Mouse (Mus musculus): ENCODE results near the gene Tor3a. TPM values are rescaled to one million over a fixed set of nuclear protein-coding genes. Genes with fewer than 3 reads are reported as not detected.

Tor3a gene
- polyA plus RNA-seq, 1 experiment from 2014 or later: 3.5 TPM

- Histone ChIP-seq H3K27ac (replicated peaks) (no peak overlapping the region), H3K4me3 (no peak overlapping the region), H3K36me3 (replicated peaks) (peaks cover 25% of the 10 kb centered on the region), H3K9me3 (no peaks in the 10 kb centered on the region), H3K27me3 (replicated peaks; ENCODE audit: low read depth, poor library complexity, severe bottlenecking) (no peaks in the 10 kb centered on the region), H3K4me1 (peaks cover 27% of the 10 kb centered on the region)
- 71% methylated on average over 4 of the region's 4 CpGs for WGBS
- no peak for DNase-seq (ENCODE audit: low spot score)
Measured at GRCm38 (mm10) chr1:156620292-156620909, 53.8 kb downstream of the Tor3a start.

GRCm38 (mm10) chr1:156617811-156618210 lies 56.3 kb downstream of the Tor3a start:
- no peak for DNase-seq (ENCODE audit: low spot score)
- Histone ChIP-seq H3K4me1 (peaks cover 49% of the 10 kb centered on the region), H3K27ac (replicated peaks) (no peak overlapping the region), H3K4me3 (no peak overlapping the region), H3K36me3 (replicated peaks) (peaks cover 8% of the 10 kb centered on the region), H3K27me3 (replicated peaks; ENCODE audit: low read depth, poor library complexity, severe bottlenecking) (no peaks in the 10 kb centered on the region), H3K9me3 (no peaks in the 10 kb centered on the region)
- WGBS: 56% methylated on average over 4 of the region's 4 CpGs

GRCm38 (mm10) chr1:156616989-156617598 lies 57.1 kb downstream of the Tor3a start:
- H3K9me3 ChIP-seq: no peaks in the 10 kb centered on the region
- 0 out of 2 replicates have a peak overlapping the region, but pooled peaks have one; percentile 5 for H3K4me3 ChIP-seq
- H3K4me1 ChIP-seq: peaks cover 49% of the 10 kb centered on the region
- peaks cover 1% of the 10 kb centered on the region; the same call in 1 of the 2 replicates for H3K36me3 ChIP-seq (replicated peaks)
- no peak for DNase-seq (ENCODE audit: low spot score)
- peak overlapping the region; percentile 55; the same call in 1 of the 2 replicates for H3K27ac ChIP-seq (replicated peaks)
- no peaks in the 10 kb centered on the region for H3K27me3 ChIP-seq (replicated peaks; ENCODE audit: low read depth, poor library complexity, severe bottlenecking)
- WGBS: 32% methylated on average over 12 of the region's 12 CpGs

- peaks cover 49% of the 10 kb centered on the region for H3K4me1 ChIP-seq
Measured at GRCm38 (mm10) chr1:156615381-156616133, 58.6 kb downstream of the Tor3a start.

GRCm38 (mm10) chr1:156614710-156615109 lies 59.4 kb downstream of the Tor3a start:
- Histone ChIP-seq H3K27ac (replicated peaks) (no peak overlapping the region), H3K4me3 (no peak overlapping the region), H3K36me3 (replicated peaks) (peaks cover 11% of the 10 kb centered on the region), H3K9me3 (no peaks in the 10 kb centered on the region), H3K4me1 (peaks cover 47% of the 10 kb centered on the region), H3K27me3 (replicated peaks; ENCODE audit: low read depth, poor library complexity, severe bottlenecking) (no peaks in the 10 kb centered on the region)
- DNase-seq (ENCODE audit: low spot score): no peak
- WGBS: 79% methylated on average over 1 of the region's 1 CpGs

More at GRCm38 (mm10) chr1:156615381-156616133, 58.6 kb downstream of the Tor3a start:
- no peaks in the 10 kb centered on the region for H3K9me3 ChIP-seq
- H3K27ac ChIP-seq (replicated peaks): peak overlapping the region; percentile 63; the same call in 1 of the 2 replicates
- 28% methylated on average over 13 of the region's 13 CpGs for WGBS
- no peaks in the 10 kb centered on the region for H3K27me3 ChIP-seq (replicated peaks; ENCODE audit: low read depth, poor library complexity, severe bottlenecking)
- H3K4me3 ChIP-seq: peak overlapping the region; percentile 40
- peaks cover 11% of the 10 kb centered on the region for H3K36me3 ChIP-seq (replicated peaks)
- peak; percentile 50 for DNase-seq (ENCODE audit: low spot score)

GRCm38 (mm10) chr1:156613855-156614530 lies 60.2 kb downstream of the Tor3a start:
- Histone ChIP-seq H3K4me3 (no peak overlapping the region), H3K9me3 (no peaks in the 10 kb centered on the region), H3K27ac (replicated peaks) (peak overlapping the region; percentile 74), H3K4me1 (peaks cover 53% of the 10 kb centered on the region), H3K27me3 (replicated peaks; ENCODE audit: low read depth, poor library complexity, severe bottlenecking) (no peaks in the 10 kb centered on the region), H3K36me3 (replicated peaks) (peaks cover 11% of the 10 kb centered on the region)
- 11% methylated on average over 9 of the region's 9 CpGs for WGBS
- DNase-seq (ENCODE audit: low spot score): peak; percentile 62

GRCm38 (mm10) chr1:156610257-156610656 lies 63.9 kb downstream of the Tor3a start:
- Histone ChIP-seq H3K27ac (replicated peaks) (no peak overlapping the region), H3K9me3 (no peaks in the 10 kb centered on the region), H3K4me1 (peaks cover 33% of the 10 kb centered on the region), H3K36me3 (replicated peaks) (peaks cover 11% of the 10 kb centered on the region), H3K4me3 (no peak overlapping the region), H3K27me3 (replicated peaks; ENCODE audit: low read depth, poor library complexity, severe bottlenecking) (no peaks in the 10 kb centered on the region)
- 82% methylated on average over 1 of the region's 1 CpGs for WGBS
- DNase-seq (ENCODE audit: low spot score): no peak

GRCm38 (mm10) chr1:156608496-156608895 lies 65.7 kb downstream of the Tor3a start:
- Histone ChIP-seq H3K9me3 (no peaks in the 10 kb centered on the region), H3K27me3 (replicated peaks; ENCODE audit: low read depth, poor library complexity, severe bottlenecking) (no peaks in the 10 kb centered on the region), H3K27ac (replicated peaks) (no peak overlapping the region), H3K36me3 (replicated peaks) (peaks cover 11% of the 10 kb centered on the region), H3K4me1 (peaks cover 25% of the 10 kb centered on the region), H3K4me3 (no peak overlapping the region)
- WGBS: 95% methylated on average over 2 of the region's 2 CpGs
- no peak for DNase-seq (ENCODE audit: low spot score)

- Histone ChIP-seq H3K36me3 (replicated peaks) (peaks cover 2% of the 10 kb centered on the region; the same call in 1 of the 2 replicates), H3K4me3 (no peak overlapping the region), H3K27me3 (replicated peaks; ENCODE audit: low read depth, poor library complexity, severe bottlenecking) (no peaks in the 10 kb centered on the region), H3K4me1 (peaks cover 19% of the 10 kb centered on the region), H3K27ac (replicated peaks) (no peak overlapping the region), H3K9me3 (no peaks in the 10 kb centered on the region)
- DNase-seq (ENCODE audit: low spot score): no peak
- WGBS: 86% methylated on average over 2 of the region's 2 CpGs
Measured at GRCm38 (mm10) chr1:156605940-156606339, 68.2 kb downstream of the Tor3a start.

- no peaks in the 10 kb centered on the region for H3K27me3 ChIP-seq (replicated peaks; ENCODE audit: low read depth, poor library complexity, severe bottlenecking)
- WGBS: 78% methylated on average over 12 of the region's 12 CpGs
- H3K9me3 ChIP-seq: no peaks in the 10 kb centered on the region
- no peak overlapping the region for H3K4me3 ChIP-seq
- H3K4me1 ChIP-seq: peaks cover 19% of the 10 kb centered on the region
- no peak for DNase-seq (ENCODE audit: low spot score)
- no peaks in the 10 kb centered on the region for H3K36me3 ChIP-seq (replicated peaks)
- no peak overlapping the region for H3K27ac ChIP-seq (replicated peaks)
Measured at GRCm38 (mm10) chr1:156605094-156605866, 68.9 kb downstream of the Tor3a start.

Measured in embryonic facial prominence, embryonic 10.5 days (tissue).